Mouse (Mus musculus) MEL (cell line): ENCODE measurements around the gene 1700067P10Rik. TPM values are rescaled to one million over a fixed set of nuclear protein-coding genes. Genes with fewer than 3 reads are reported as not detected.

Source experiments
- DNase-seq: peaks from one replicate; pipeline ENCODE4 v3.0.0; 2011; ENCODE audit warnings: low read depth, low spot score
- H3K27ac ChIP-seq: 2 replicates; pipeline ENCODE4 v1.5.1; 2012; ENCODE audit warnings: low read depth, mild to moderate bottlenecking, control low read depth, low read length, moderate library complexity; ENCODE audit not compliant: control insufficient read depth
- H3K27me3 ChIP-seq, 2 experiments: fragments of 150-350 bp in 1 of 2; sonication (generic) in 1 of 2; 2 replicates each; pipeline ENCODE4 v1.6.1; 2012; ENCODE audit warnings: low read length in 2 of 2, mild to moderate bottlenecking in 2 of 2, improper control_type of control experiment in 1 of 2, moderate library complexity in 1 of 2; ENCODE audit not compliant: insufficient read depth in 2 of 2, control insufficient read depth in 1 of 2
- H3K36me3 ChIP-seq, 2 experiments: 2 replicates each; pipeline ENCODE4 v1.6.1; 2012 to 2014; ENCODE audit warnings: low read length in 2 of 2, improper control_type of control experiment in 1 of 2, inconsistent platforms in 1 of 2, mild to moderate bottlenecking in 1 of 2; ENCODE audit not compliant: insufficient read depth in 2 of 2, control insufficient read depth in 1 of 2
- H3K4me1 ChIP-seq, 2 experiments: fragments of 150-350 bp in 1 of 2; sonication (generic) in 1 of 2; 2 replicates each; pipeline ENCODE4 v1.6.1; 2012; ENCODE audit warnings: low read length in 2 of 2, improper control_type of control experiment in 1 of 2, mild to moderate bottlenecking in 1 of 2; ENCODE audit not compliant: insufficient read depth in 2 of 2, control insufficient read depth in 1 of 2
- H3K4me3 ChIP-seq, 2 experiments: fragments of 150-350 bp in 1 of 2; sonication (generic) in 1 of 2; 2 replicates each; pipeline ENCODE4 v1.5.1; 2012; ENCODE audit warnings: low read depth in 2 of 2, low read length in 2 of 2, mild to moderate bottlenecking in 2 of 2, moderate library complexity in 2 of 2, control low read depth in 1 of 2, improper control_type of control experiment in 1 of 2; ENCODE audit not compliant: control insufficient read depth in 1 of 2, insufficient read depth in 1 of 2
- H3K79me2 ChIP-seq: 2 replicates; pipeline ENCODE4 v1.6.1; 2012; ENCODE audit warnings: mild to moderate bottlenecking, low read length, moderate library complexity; ENCODE audit not compliant: control insufficient read depth, poor library complexity, insufficient read depth
- H3K9ac ChIP-seq: 2 replicates; pipeline ENCODE4 v1.6.1; 2012; ENCODE audit warnings: low read depth, mild to moderate bottlenecking, control low read depth, low read length, moderate library complexity; ENCODE audit not compliant: control insufficient read depth, poor library complexity, severe bottlenecking
- H3K9me3 ChIP-seq: fragments of 150-350 bp; sonication (generic); replicated peaks from 2 replicates; pipeline ENCODE4 v1.6.1; 2012; ENCODE audit warnings: mild to moderate bottlenecking, low read length, improper control_type of control experiment, moderate library complexity; ENCODE audit not compliant: insufficient read depth
- CHD1 ChIP-seq: IDR thresholded peaks from 2 replicates; pipeline ENCODE4 v1.6.1; 2012; ENCODE audit warnings: low read depth, mild to moderate bottlenecking, inconsistent platforms, low read length, improper control_type of control experiment
- CHD2 ChIP-seq: IDR thresholded peaks from 2 replicates; pipeline ENCODE4 v1.6.1; 2011; ENCODE audit warnings: low read length, improper control_type of control experiment
- CTCF ChIP-seq, 3 experiments: IDR thresholded peaks in 2 of 3; conservative IDR thresholded peaks in 1 of 3; 2 replicates each; pipeline ENCODE4 v1.5.1; 2011 to 2012; ENCODE audit warnings: low read length in 3 of 3, low read depth in 2 of 3, mild to moderate bottlenecking in 2 of 3, improper control_type of control experiment in 1 of 3, inconsistent platforms in 1 of 3, mixed read lengths in 1 of 3, moderate library complexity in 1 of 3; ENCODE audit not compliant: control insufficient read depth in 1 of 3, insufficient read depth in 1 of 3, poor library complexity in 1 of 3, severe bottlenecking in 1 of 3
- E2F4 ChIP-seq: IDR thresholded peaks from 2 replicates; pipeline ENCODE4 v1.6.1; 2011; ENCODE audit warnings: low read depth, low read length, improper control_type of control experiment, borderline replicate concordance
- EP300 ChIP-seq, 2 experiments: IDR thresholded peaks; 2 replicates each; pipeline ENCODE4 v1.6.1; 2011; ENCODE audit warnings: improper control_type of control experiment in 2 of 2, low read length in 2 of 2, low read depth in 1 of 2, mild to moderate bottlenecking in 1 of 2
- GATA1 ChIP-seq: IDR thresholded peaks from 2 replicates; pipeline ENCODE4 v1.6.1; 2011; ENCODE audit warnings: low read depth, low read length, improper control_type of control experiment
- HCFC1 ChIP-seq: IDR thresholded peaks from 2 replicates; pipeline ENCODE4 v1.6.1; 2012; ENCODE audit warnings: low read depth, mild to moderate bottlenecking, inconsistent platforms, low read length, improper control_type of control experiment, moderate library complexity
- JUND ChIP-seq: IDR thresholded peaks from 2 replicates; pipeline ENCODE4 v1.6.1; 2011; ENCODE audit warnings: low read depth, mild to moderate bottlenecking, improper control_type of control experiment, low read length
- KAT2A ChIP-seq: conservative IDR thresholded peaks from 2 replicates; pipeline ENCODE4 v1.6.1; 2012; ENCODE audit warnings: low read depth, low read length, improper control_type of control experiment, inconsistent platforms
- MAX ChIP-seq: IDR thresholded peaks from 2 replicates; pipeline ENCODE4 v1.6.1; 2011; ENCODE audit warnings: low read length, improper control_type of control experiment
- MEF2A ChIP-seq: IDR thresholded peaks from 2 replicates; pipeline ENCODE4 v1.6.1; 2014; ENCODE audit warnings: low read depth, mild to moderate bottlenecking, inconsistent platforms, low read length, improper control_type of control experiment; ENCODE audit not compliant: poor library complexity, insufficient replicate concordance, severe bottlenecking; ENCODE audit errors: extremely low read depth
- MXI1 ChIP-seq: IDR thresholded peaks from 2 replicates; pipeline ENCODE4 v1.6.1; 2011; ENCODE audit warnings: mild to moderate bottlenecking, low read depth, low read length, improper control_type of control experiment
- MYC ChIP-seq: IDR thresholded peaks from 2 replicates; pipeline ENCODE4 v1.6.1; 2011; ENCODE audit warnings: low read depth, mild to moderate bottlenecking, low read length, improper control_type of control experiment, moderate library complexity
- NRF1 ChIP-seq: IDR thresholded peaks from 2 replicates; pipeline ENCODE4 v1.6.1; 2014; ENCODE audit warnings: low read depth, mild to moderate bottlenecking, inconsistent platforms, low read length, improper control_type of control experiment, moderate library complexity; ENCODE audit not compliant: poor library complexity, insufficient read depth, severe bottlenecking
- POLR2A ChIP-seq, 2 experiments: IDR thresholded peaks; 2 replicates each; pipeline ENCODE4 v1.6.1; 2011 to 2012; ENCODE audit warnings: low read length in 2 of 2, mild to moderate bottlenecking in 2 of 2, control low read depth in 1 of 2, improper control_type of control experiment in 1 of 2, low read depth in 1 of 2, moderate library complexity in 1 of 2; ENCODE audit not compliant: control insufficient read depth in 1 of 2, insufficient read depth in 1 of 2, poor library complexity in 1 of 2
- RAD21 ChIP-seq: IDR thresholded peaks from 2 replicates; pipeline ENCODE4 v1.6.1; 2011; ENCODE audit warnings: mild to moderate bottlenecking, low read depth, low read length, improper control_type of control experiment
- SMC3 ChIP-seq: IDR thresholded peaks from 2 replicates; pipeline ENCODE4 v1.6.1; 2011; ENCODE audit warnings: low read depth, low read length, improper control_type of control experiment
- TAL1 ChIP-seq: IDR thresholded peaks from 2 replicates; pipeline ENCODE4 v1.6.1; 2012; ENCODE audit warnings: mild to moderate bottlenecking, inconsistent platforms, low read length, moderate library complexity, mixed read lengths
- TBP ChIP-seq: IDR thresholded peaks from 2 replicates; pipeline ENCODE4 v1.8.0; 2011; ENCODE audit warnings: low read depth, low read length, improper control_type of control experiment
- TCF12 ChIP-seq: IDR thresholded peaks from 2 replicates; pipeline ENCODE4 v1.6.1; 2014; ENCODE audit warnings: low read depth, mild to moderate bottlenecking, inconsistent platforms, low read length, improper control_type of control experiment, moderate library complexity
- USF1 ChIP-seq: IDR thresholded peaks from 2 replicates; pipeline ENCODE4 v1.6.1; 2014; ENCODE audit warnings: low read depth, mild to moderate bottlenecking, inconsistent platforms, low read length, improper control_type of control experiment, moderate library complexity
- USF2 ChIP-seq, 2 experiments: IDR thresholded peaks; 2 replicates each; pipeline ENCODE4 v1.6.1; 2011 to 2012; ENCODE audit warnings: improper control_type of control experiment in 2 of 2, low read length in 2 of 2, borderline replicate concordance in 1 of 2, inconsistent platforms in 1 of 2, low read depth in 1 of 2, mild to moderate bottlenecking in 1 of 2; ENCODE audit not compliant: insufficient read depth in 1 of 2
- ZC3H11A ChIP-seq: IDR thresholded peaks from 2 replicates; pipeline ENCODE4 v1.6.1; 2012; ENCODE audit warnings: low read depth, mild to moderate bottlenecking, inconsistent platforms, low read length, improper control_type of control experiment
- ZKSCAN1 ChIP-seq: IDR thresholded peaks from 2 replicates; pipeline ENCODE4 v1.6.1; 2012; ENCODE audit warnings: low read depth, mild to moderate bottlenecking, inconsistent platforms, low read length, improper control_type of control experiment, moderate library complexity
- ZNF384 ChIP-seq: IDR thresholded peaks from 2 replicates; pipeline ENCODE4 v1.6.1; 2012; ENCODE audit warnings: low read depth, mild to moderate bottlenecking, inconsistent platforms, low read length, improper control_type of control experiment
- polyA plus RNA-seq, 2 experiments: library from polyadenylated mRNA; stranded (reverse) in 1 of 2; unstranded in 1 of 2; fragments of >175 nt in 1 of 2; fragments of >200 nt in 1 of 2; gene quantifications; 2 replicates each; pipeline versions ENCODE4 v1.2.1 to v1.2.4; 2012; ENCODE audit warnings: low replicate concordance in 2 of 2, low read depth in 1 of 2; ENCODE audit not compliant: insufficient read length in 2 of 2, insufficient read depth in 1 of 2, missing spikeins in 1 of 2
- total RNA-seq: library from RNA; depleted of rRNA; stranded (reverse); fragments of 300-350 nt; gene quantifications from 2 replicates; pipeline ENCODE4 v1.2.3, GENCODE M21; 2012

The 1700067P10Rik gene
- total and polyA plus RNA-seq, 3 experiments: not detected

DNA sequence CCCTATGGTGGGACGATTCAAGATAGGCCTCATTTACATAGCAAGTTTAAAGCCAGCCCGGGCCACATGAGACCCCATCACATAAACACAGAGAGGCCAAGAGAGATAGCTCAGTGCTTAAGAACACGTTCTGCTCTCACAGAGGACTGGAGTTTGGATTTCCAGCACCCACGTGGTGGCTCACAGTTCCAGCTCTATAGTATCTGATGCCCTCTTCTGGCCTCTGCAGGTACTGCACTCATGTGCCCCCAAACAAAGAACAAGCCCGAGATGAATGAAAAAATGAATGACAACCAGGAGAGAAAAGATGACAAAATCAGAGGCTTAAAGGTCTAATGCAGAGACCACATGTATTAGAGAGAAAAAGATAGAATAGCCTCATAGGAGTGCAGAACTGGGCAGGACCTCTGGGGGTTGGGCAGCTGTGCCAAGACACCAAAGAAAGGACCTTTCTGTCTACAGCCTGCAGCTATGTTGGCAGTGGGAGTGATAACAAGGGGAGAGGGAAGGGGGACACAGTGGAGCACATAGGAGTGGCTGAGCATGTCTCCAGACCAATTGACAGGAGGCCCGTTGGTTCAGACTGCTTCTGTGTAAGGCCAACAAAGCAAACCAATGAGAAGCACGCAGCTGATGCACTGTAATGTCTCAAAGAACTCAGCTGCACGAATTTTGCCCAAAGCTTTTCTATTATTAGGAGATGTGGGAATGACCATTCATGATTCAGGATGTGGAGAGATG is 21.6 kb downstream of the 1700067P10Rik start:
- peak; percentile 70 for DNase-seq

DNA sequence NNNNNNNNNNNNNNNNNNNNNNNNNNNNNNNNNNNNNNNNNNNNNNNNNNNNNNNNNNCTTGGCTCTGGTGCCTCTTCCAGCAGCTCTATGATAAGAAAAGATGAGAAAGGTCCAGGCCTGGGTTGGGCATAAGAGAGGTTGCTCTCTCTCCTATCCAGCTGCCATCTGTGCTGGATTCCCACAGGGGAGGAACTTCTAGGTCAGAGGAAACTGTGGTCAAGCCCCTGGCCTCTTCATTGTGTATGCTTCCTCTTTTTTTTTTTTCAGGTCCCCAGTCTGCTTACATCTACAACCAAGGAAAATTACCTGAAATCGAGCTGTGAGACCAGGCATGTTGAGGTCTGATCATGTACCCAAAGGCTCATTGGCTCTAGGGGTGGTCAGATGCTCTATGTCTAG is 29.5 kb downstream of the 1700067P10Rik start:
- TF ChIP-seq ZC3H11A: no peak
- TF ChIP-seq GATA1: no peak
- TF ChIP-seq ZNF384: peak; percentile 78
- TF ChIP-seq MAX: no peak
- TF ChIP-seq NRF1: no peak
- no peak for TF ChIP-seq MXI1
- TF ChIP-seq SMC3: no peak
- TF ChIP-seq CHD1: no peak
- no peak for TF ChIP-seq CHD2
- TF ChIP-seq EP300 (IDR thresholded peaks at IDR 0.05; ENCODE audit: low read depth in 1 of 2, low read length in 2 of 2): 0 out of 4 replicates have a peak, but pooled peaks of 1 of the 2 experiments have one; percentile 6
- no peak for TF ChIP-seq POLR2A (IDR thresholded peaks at IDR 0.05; ENCODE audit: control insufficient read depth in 1 of 2, insufficient read depth in 1 of 2, low read depth in 1 of 2, low read length in 2 of 2, poor library complexity in 1 of 2)
- TF ChIP-seq CTCF (IDR thresholded peaks at IDR 0.05 in 2 of 3, conservative IDR thresholded peaks at IDR 0.05 in 1 of 3; ENCODE audit: control insufficient read depth in 1 of 3, insufficient read depth in 1 of 3, low read depth in 2 of 3, low read length in 3 of 3, poor library complexity in 1 of 3, severe bottlenecking in 1 of 3): no peak
- no peak for TF ChIP-seq JUND
- TF ChIP-seq HCFC1: no peak
- no peak for TF ChIP-seq TCF12
- peak; percentile 60 for TF ChIP-seq TAL1
- Histone ChIP-seq H3K4me3 (no peak overlapping the region), H3K79me2 (no peaks in the 10 kb centered on the region), H3K36me3 (no peaks in the 10 kb centered on the region), H3K9ac (no peak overlapping the region), H3K27ac (no peak overlapping the region), H3K9me3 (no peaks in the 10 kb centered on the region), H3K4me1 (peaks cover 0 to 10% of the 10 kb centered on the region in 2 experiments; a peak in 3 of 4 replicates), H3K27me3 (no peaks in the 10 kb centered on the region)
- peak; percentile 53 for DNase-seq

More for the DNA sequence above, 21.6 kb downstream of the 1700067P10Rik start:
- H3K4me1 ChIP-seq: no peaks in the 10 kb centered on the region; a peak in 1 of 4 replicates
- H3K27ac ChIP-seq: no peak overlapping the region
- no peaks in the 10 kb centered on the region for H3K9me3 ChIP-seq
- TF ChIP-seq CHD2 (no peak), MEF2A (no peak), KAT2A (no peak), CTCF (IDR thresholded peaks at IDR 0.05 in 2 of 3, conservative IDR thresholded peaks at IDR 0.05 in 1 of 3; ENCODE audit: control insufficient read depth in 1 of 3, insufficient read depth in 1 of 3, low read depth in 2 of 3, low read length in 3 of 3, poor library complexity in 1 of 3, severe bottlenecking in 1 of 3) (peak; percentile 66 to 82 (median 68)), TCF12 (no peak), MXI1 (peak; percentile 58; the same call in 1 of the 2 replicates), MYC (peak; percentile 94), ZKSCAN1 (no peak), USF2 (IDR thresholded peaks at IDR 0.05; ENCODE audit: borderline replicate concordance in 1 of 2, insufficient read depth in 1 of 2, low read depth in 1 of 2, low read length in 2 of 2) (no peak), SMC3 (peak; percentile 69), RAD21 (peak; percentile 46), E2F4 (no peak), ZC3H11A (0 out of 2 replicates have a peak, but pooled peaks have one; percentile 17), MAX (peak; percentile 77), USF1 (peak; percentile 71), TBP (no peak)
- TF ChIP-seq, all 39 proteins: peak for 8
- H3K4me3 ChIP-seq: no peak overlapping the region
- H3K27me3 ChIP-seq: no peaks in the 10 kb centered on the region; a peak in 1 of 4 replicates
- H3K79me2 ChIP-seq: no peaks in the 10 kb centered on the region
- no peak overlapping the region for H3K9ac ChIP-seq
- H3K36me3 ChIP-seq: no peaks in the 10 kb centered on the region
